Mouse (Mus musculus) kidney, adult 2 months (tissue): Measurements from ENCODE around the gene Sf3a1.

Experiments
- CTCF ChIP-seq: fragments of 200-500 bp; conservative IDR thresholded peaks from 2 replicates; pipeline ENCODE4 v1.5.1; 2011; ENCODE audit warnings: low read depth, mild to moderate bottlenecking, control low read depth, low read length, moderate library complexity, mixed read lengths; ENCODE audit not compliant: insufficient read depth, insufficient read length
- POLR2A ChIP-seq: fragments of 200-500 bp; IDR thresholded peaks from one replicate; pipeline ENCODE4 v1.6.1; 2011; ENCODE audit warnings: low read depth, low read length, control low read depth

- TF ChIP-seq CTCF, result no peak
- TF ChIP-seq POLR2A, result no peak
Observed at GRCm38 (mm10) chr11:4205097-4205655, 45.0 kb downstream of the Sf3a1 start.
